8 mouse cellular contexts compared by ENCODE assay signal in the genomic region with DNA sequence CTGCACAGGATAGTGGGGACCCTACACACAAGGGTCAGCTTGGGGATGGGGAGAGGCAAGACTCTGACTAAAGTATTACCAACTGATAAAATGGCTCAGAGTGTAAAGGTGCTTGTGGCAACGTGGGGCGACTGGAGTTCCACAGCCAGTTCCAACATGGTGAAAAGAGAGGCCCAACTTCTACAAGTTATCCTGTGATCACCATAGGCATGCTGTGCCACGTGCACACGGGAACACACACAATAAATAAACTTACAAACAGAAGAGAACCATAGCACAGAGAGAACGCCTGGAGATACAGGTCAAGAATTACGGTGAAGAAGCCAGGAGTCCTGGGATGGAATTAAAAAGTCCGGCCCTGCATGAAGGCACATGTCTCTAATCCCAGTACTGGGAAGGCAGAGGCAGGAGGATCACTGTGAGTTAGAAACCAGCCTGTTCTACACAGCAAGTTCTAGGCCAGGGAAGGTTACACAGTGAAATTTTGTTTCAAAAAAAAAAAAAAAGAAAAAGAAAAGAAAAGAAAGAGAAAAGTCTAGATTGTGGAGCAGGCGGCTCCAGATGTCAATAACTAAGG. TPM values are rescaled to one million over a fixed set of nuclear protein-coding genes. Genes with fewer than 3 reads are reported as not detected.
A peak's percentile ranks its signal among the peaks of the same experiment; 100 is the strongest.
DNase-seq lines count a peak whose midpoint lies in the region; ATAC-seq lines count a peak whose summit lies in the region.

No protein-coding gene starts in this region.

- H3K27ac ChIP-seq in kidney, embryonic 14.5 days (ENCODE audit: low read depth, low read length) = peak overlapping the region; percentile 78
- H3K27ac ChIP-seq in brown adipose tissue, adult 24 weeks (replicated peaks; ENCODE audit: low read depth, low read length) = no peak overlapping the region
- H3K27ac ChIP-seq in hindbrain, embryonic 15.5 days (replicated peaks) = peak overlapping the region; percentile 78
- peak overlapping the region; percentile 79 for H3K27ac ChIP-seq in midbrain, embryonic 15.5 days

- H3K4me1 ChIP-seq in kidney, embryonic 14.5 days (ENCODE audit: control insufficient read depth, insufficient read depth, low read length) = peaks cover 48% of the 10 kb centered on the region
- peaks cover 22% of the 10 kb centered on the region for H3K4me1 ChIP-seq in brown adipose tissue, adult 24 weeks (ENCODE audit: control insufficient read depth, insufficient read depth, insufficient read length, low read length)
- peaks cover 43% of the 10 kb centered on the region for H3K4me1 ChIP-seq in hindbrain, embryonic 15.5 days (replicated peaks)
- H3K4me1 ChIP-seq in midbrain, embryonic 15.5 days = peaks cover 37% of the 10 kb centered on the region

- no peak for ATAC-seq in kidney, embryonic 14.5 days (ENCODE audit: low FRiP score, low TSS enrichment)
- ATAC-seq in hindbrain, embryonic 15.5 days (ENCODE audit: low FRiP score, low read depth) = no peak; the same call in 1 of the 2 replicates
- ATAC-seq in midbrain, embryonic 15.5 days (replicated peaks) = no peak

- no peak for DNase-seq in kidney, adult 8-10 months
- DNase-seq in Muller cell, postnatal 12 days (ENCODE audit: inconsistent ontology term) = no peak
- DNase-seq in cerebellum, adult 9-11 months = no peak
- DNase-seq in adrenal gland, postnatal 36 days = no peak

- WGBS in kidney, embryonic 14.5 days = 5% methylated on average over 8 of the region's 8 CpGs
- WGBS in hindbrain, embryonic 15.5 days = 14% methylated on average over 8 of the region's 8 CpGs
- 13% methylated on average over 7 of the region's 8 CpGs for WGBS in midbrain, embryonic 15.5 days

- H3K4me3 ChIP-seq in kidney, embryonic 14.5 days (ENCODE audit: low read length) = peak overlapping the region; percentile 92
- peak overlapping the region; percentile 94 for H3K4me3 ChIP-seq in brown adipose tissue, adult 24 weeks (ENCODE audit: insufficient read depth, low read depth, low read length)
- peak overlapping the region; percentile 95 for H3K4me3 ChIP-seq in hindbrain, embryonic 15.5 days
- H3K4me3 ChIP-seq in midbrain, embryonic 15.5 days = peak overlapping the region; percentile 86

- H3K36me3 ChIP-seq in kidney, embryonic 14.5 days (ENCODE audit: control insufficient read depth, insufficient read depth, low read length) = peaks cover 22% of the 10 kb centered on the region
- H3K36me3 ChIP-seq in hindbrain, embryonic 15.5 days = peaks cover 7% of the 10 kb centered on the region
- H3K36me3 ChIP-seq in midbrain, embryonic 15.5 days (replicated peaks) = peaks cover 6% of the 10 kb centered on the region; the same call in 1 of the 2 replicates

- no peaks in the 10 kb centered on the region for H3K9me3 ChIP-seq in kidney, embryonic 14.5 days (ENCODE audit: control insufficient read depth, low read length)
- H3K9me3 ChIP-seq in hindbrain, embryonic 15.5 days = no peaks in the 10 kb centered on the region
- no peaks in the 10 kb centered on the region for H3K9me3 ChIP-seq in midbrain, embryonic 15.5 days

- H3K4me2 ChIP-seq in kidney, embryonic 14.5 days (replicated peaks; ENCODE audit: low read depth, low read length) = peak overlapping the region; percentile 93
- peak overlapping the region; percentile 94 for H3K4me2 ChIP-seq in hindbrain, embryonic 15.5 days
- H3K4me2 ChIP-seq in midbrain, embryonic 15.5 days = peak overlapping the region; percentile 89

- no peaks in the 10 kb centered on the region for H3K27me3 ChIP-seq in kidney, embryonic 14.5 days (ENCODE audit: control insufficient read depth, insufficient read depth, low read length)
- H3K27me3 ChIP-seq in hindbrain, embryonic 15.5 days = no peaks in the 10 kb centered on the region
- 0 out of 2 replicates have a peak, but pooled peaks cover 6% of the 10 kb centered on the region for H3K27me3 ChIP-seq in midbrain, embryonic 15.5 days (replicated peaks)

- H3K9ac ChIP-seq in kidney, embryonic 14.5 days (ENCODE audit: low read depth, low read length) = peak overlapping the region; percentile 93
- H3K9ac ChIP-seq in hindbrain, embryonic 15.5 days = peak overlapping the region; percentile 95
- peak overlapping the region; percentile 85 for H3K9ac ChIP-seq in midbrain, embryonic 15.5 days

RNA-seq across cellular contexts. Expression of a gene that starts 0.6 kb away (rescaled TPM):
- 366 and 377 TPM in 2 replicates for polyA plus RNA-seq in kidney, embryonic 14.5 days (2014; fragmentation: Nextera tagmentation; extraction: Ambion mirVana)
- 70.4 and 78.0 TPM in 2 replicates for polyA plus RNA-seq in brown adipose tissue, adult 24 weeks (2012; ENCODE audit: insufficient read depth, insufficient read length, missing spikeins)
- 211 TPM in 2 replicates for polyA plus RNA-seq in hindbrain, embryonic 15.5 days (2015; fragmentation: Nextera tagmentation; extraction: Ambion mirVana)
- 215 and 226 TPM in 2 replicates for polyA plus RNA-seq in midbrain, embryonic 15.5 days (2015; fragmentation: Nextera tagmentation; extraction: Ambion mirVana)
- 100 to 1,000 TPM; 180 to 201 TPM for total RNA-seq in adrenal gland, postnatal 36 days (2021)

RNA-seq across cellular contexts. Expression of a gene that starts 16.3 kb away (rescaled TPM):
- 13.7 and 14.0 TPM in 2 replicates for polyA plus RNA-seq in kidney, embryonic 14.5 days (2014; fragmentation: Nextera tagmentation; extraction: Ambion mirVana)
- 16.2 and 29.4 TPM in 2 replicates for polyA plus RNA-seq in brown adipose tissue, adult 24 weeks (2012; ENCODE audit: insufficient read depth, insufficient read length, missing spikeins)
- polyA plus RNA-seq in hindbrain, embryonic 15.5 days (2015; fragmentation: Nextera tagmentation; extraction: Ambion mirVana) = 36.5 and 41.0 TPM in 2 replicates
- polyA plus RNA-seq in midbrain, embryonic 15.5 days (2015; fragmentation: Nextera tagmentation; extraction: Ambion mirVana) = 42.7 and 44.5 TPM in 2 replicates
- 10 to 100 TPM in 1 of 2 experiments, 1 to 10 TPM in 1; 8.6 to 10.6 TPM for total RNA-seq in adrenal gland, postnatal 36 days (2021)

RNA-seq across cellular contexts. Expression of a gene that starts 18.1 kb away (rescaled TPM):
- polyA plus RNA-seq in kidney, embryonic 14.5 days (2014; fragmentation: Nextera tagmentation; extraction: Ambion mirVana) = 5.6 and 8.7 TPM in 2 replicates
- polyA plus RNA-seq in brown adipose tissue, adult 24 weeks (2012; ENCODE audit: insufficient read depth, insufficient read length, missing spikeins) = 3.8 and 4.1 TPM in 2 replicates
- polyA plus RNA-seq in hindbrain, embryonic 15.5 days (2015; fragmentation: Nextera tagmentation; extraction: Ambion mirVana) = 11.3 and 11.7 TPM in 2 replicates
- polyA plus RNA-seq in midbrain, embryonic 15.5 days (2015; fragmentation: Nextera tagmentation; extraction: Ambion mirVana) = 12.5 TPM in 2 replicates
- total RNA-seq in adrenal gland, postnatal 36 days (2021) = 10 to 100 TPM; 14.6 to 15.2 TPM

RNA-seq across cellular contexts. Expression of a gene that starts 57.4 kb away (rescaled TPM):
- 70.6 and 96.0 TPM in 2 replicates for polyA plus RNA-seq in kidney, embryonic 14.5 days (2014; fragmentation: Nextera tagmentation; extraction: Ambion mirVana)
- 15.5 and 16.4 TPM in 2 replicates for polyA plus RNA-seq in brown adipose tissue, adult 24 weeks (2012; ENCODE audit: insufficient read depth, insufficient read length, missing spikeins)
- polyA plus RNA-seq in hindbrain, embryonic 15.5 days (2015; fragmentation: Nextera tagmentation; extraction: Ambion mirVana) = 31.7 and 37.8 TPM in 2 replicates
- 35.0 and 36.1 TPM in 2 replicates for polyA plus RNA-seq in midbrain, embryonic 15.5 days (2015; fragmentation: Nextera tagmentation; extraction: Ambion mirVana)
- 10 to 100 TPM; 50.0 to 57.1 TPM for total RNA-seq in adrenal gland, postnatal 36 days (2021)

RNA-seq across cellular contexts. Expression of a gene that starts 57.4 kb away (rescaled TPM):
- 2.8 and 3.1 TPM in 2 replicates for polyA plus RNA-seq in kidney, embryonic 14.5 days (2014; fragmentation: Nextera tagmentation; extraction: Ambion mirVana)
- not detected in 2 replicates for polyA plus RNA-seq in brown adipose tissue, adult 24 weeks (2012; ENCODE audit: insufficient read depth, insufficient read length, missing spikeins)
- polyA plus RNA-seq in hindbrain, embryonic 15.5 days (2015; fragmentation: Nextera tagmentation; extraction: Ambion mirVana) = 1.3 and 3.1 TPM in 2 replicates
- 2.2 and 2.3 TPM in 2 replicates for polyA plus RNA-seq in midbrain, embryonic 15.5 days (2015; fragmentation: Nextera tagmentation; extraction: Ambion mirVana)
- total RNA-seq in adrenal gland, postnatal 36 days (2021) = under 1 TPM; 0.60 to 0.82 TPM
